Mouse (Mus musculus): ENCODE data around the gene Clcf1. TPM values are rescaled to one million over a fixed set of nuclear protein-coding genes. Genes with fewer than 3 reads are reported as not detected.
A peak's percentile ranks its signal among the peaks of the same experiment; 100 is the strongest.

The Clcf1 gene
- polyA plus RNA-seq, 1 experiment from 2014 or later: 2.4 TPM

GRCm38 (mm10) chr19:4170723-4171392, 43.2 kb upstream of the Clcf1 start:
- WGBS: 97% methylated on average over 10 of the region's 10 CpGs
- H3K4me2 ChIP-seq (replicated peaks; ENCODE audit: low read depth): no peak overlapping the region
- no peak for TF ChIP-seq CTCF (IDR thresholded peaks at IDR 0.05; ENCODE audit: low read depth)
- H3K9me3 ChIP-seq (ENCODE audit: control insufficient read depth): no peaks in the 10 kb centered on the region
- H3K27ac ChIP-seq (ENCODE audit: low read depth, low read length): no peak overlapping the region
- no peak overlapping the region for H3K4me3 ChIP-seq (ENCODE audit: low read depth, low read length)
- ATAC-seq: no peak
- H3K36me3 ChIP-seq (ENCODE audit: control insufficient read depth, insufficient read depth): no peaks in the 10 kb centered on the region
- no peak overlapping the region for H3K9ac ChIP-seq (ENCODE audit: low read depth, low read length)
- peaks cover 9% of the 10 kb centered on the region; the same call in 1 of the 2 replicates for H3K4me1 ChIP-seq (replicated peaks; ENCODE audit: control insufficient read depth, insufficient read depth, low read length)
- H3K27me3 ChIP-seq (replicated peaks; ENCODE audit: control insufficient read depth, insufficient read depth, low read length): no peaks in the 10 kb centered on the region

DNA sequence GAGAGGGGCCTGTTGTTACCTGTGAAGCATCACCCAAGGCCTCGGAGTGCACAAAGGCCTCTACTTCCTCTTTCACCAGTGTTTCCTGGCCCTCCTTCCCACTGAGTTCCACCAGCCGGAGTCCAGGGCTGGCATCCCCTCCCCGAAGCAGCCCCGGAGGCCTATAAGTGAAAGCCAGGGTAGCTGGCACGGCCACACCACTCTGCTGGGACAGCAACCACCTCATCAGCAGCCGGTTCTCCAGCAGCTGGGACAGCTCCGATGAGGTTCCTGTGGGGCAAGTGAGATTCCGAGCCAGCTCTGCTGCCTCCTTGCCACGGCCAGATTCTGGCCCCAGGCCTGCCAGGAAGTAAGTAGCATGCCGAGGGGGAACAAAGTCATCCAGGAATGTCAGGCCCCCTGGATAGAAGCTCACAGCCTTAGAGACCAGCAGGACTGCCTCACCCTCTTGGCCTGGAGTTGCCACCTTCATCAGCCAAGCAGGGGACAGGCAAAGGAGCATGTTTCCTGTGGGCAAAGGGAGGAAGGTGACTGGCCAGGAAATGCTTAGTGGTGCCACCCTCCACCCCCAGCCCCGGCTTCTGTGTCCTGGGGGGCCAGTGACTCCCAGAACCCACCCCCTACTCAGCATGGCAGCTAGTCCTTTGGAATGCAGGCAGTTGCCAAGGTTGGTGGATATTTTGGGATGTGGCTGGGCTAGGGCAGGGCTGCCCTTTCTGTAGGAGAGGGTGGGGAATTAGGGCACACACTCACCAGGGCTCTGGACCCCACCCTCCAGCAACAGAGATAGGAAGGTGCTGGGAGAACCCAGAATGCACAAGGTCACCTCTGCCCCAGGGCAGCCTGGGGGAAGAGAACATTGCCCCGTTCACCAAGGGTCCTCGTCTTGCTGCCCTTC, 42.4 kb upstream of the Clcf1 start:
- no peak for TF ChIP-seq CTCF (IDR thresholded peaks at IDR 0.05; ENCODE audit: low read depth)
- no peak for ATAC-seq
- Histone ChIP-seq H3K4me1 (replicated peaks; ENCODE audit: control insufficient read depth, insufficient read depth, low read length) (peaks cover 9% of the 10 kb centered on the region; the same call in 1 of the 2 replicates), H3K9ac (ENCODE audit: low read depth, low read length) (no peak overlapping the region), H3K4me2 (replicated peaks; ENCODE audit: low read depth) (no peak overlapping the region), H3K27me3 (replicated peaks; ENCODE audit: control insufficient read depth, insufficient read depth, low read length) (no peaks in the 10 kb centered on the region), H3K9me3 (ENCODE audit: control insufficient read depth) (no peaks in the 10 kb centered on the region), H3K27ac (ENCODE audit: low read depth, low read length) (no peak overlapping the region), H3K4me3 (ENCODE audit: low read depth, low read length) (no peak overlapping the region), H3K36me3 (ENCODE audit: control insufficient read depth, insufficient read depth) (no peaks in the 10 kb centered on the region)
- 66% methylated on average over 13 of the region's 13 CpGs for WGBS

DNA sequence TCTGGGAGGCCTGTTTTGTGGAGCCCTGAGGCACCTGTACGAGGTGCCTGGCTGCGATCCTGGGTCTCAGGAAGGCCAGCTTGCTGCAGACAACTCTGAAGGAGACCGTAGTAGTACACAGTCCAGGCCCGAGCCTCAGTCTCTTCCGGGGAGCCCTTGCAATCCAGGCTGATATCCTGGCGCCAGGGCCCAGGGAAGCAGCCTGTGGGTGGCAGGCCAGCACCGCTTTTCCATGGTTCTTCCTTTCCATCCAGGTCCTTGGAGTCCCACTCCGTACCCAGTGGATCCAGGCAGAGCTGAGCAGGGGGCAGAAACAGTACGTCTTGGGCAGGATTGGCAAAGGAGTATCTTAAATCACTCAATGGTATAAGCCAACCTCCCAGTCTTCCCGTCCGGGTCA, 41.1 kb upstream of the Clcf1 start:
- Histone ChIP-seq H3K36me3 (ENCODE audit: control insufficient read depth, insufficient read depth) (no peaks in the 10 kb centered on the region), H3K9me3 (ENCODE audit: control insufficient read depth) (no peaks in the 10 kb centered on the region), H3K27me3 (replicated peaks; ENCODE audit: control insufficient read depth, insufficient read depth, low read length) (no peaks in the 10 kb centered on the region), H3K4me2 (replicated peaks; ENCODE audit: low read depth) (no peak overlapping the region), H3K4me1 (replicated peaks; ENCODE audit: control insufficient read depth, insufficient read depth, low read length) (peaks cover 9% of the 10 kb centered on the region; the same call in 1 of the 2 replicates), H3K9ac (ENCODE audit: low read depth, low read length) (no peak overlapping the region), H3K27ac (ENCODE audit: low read depth, low read length) (no peak overlapping the region), H3K4me3 (ENCODE audit: low read depth, low read length) (no peak overlapping the region)
- ATAC-seq: no peak
- 74% methylated on average over 11 of the region's 11 CpGs for WGBS
- peak; percentile 24 for TF ChIP-seq CTCF (IDR thresholded peaks at IDR 0.05; ENCODE audit: low read depth)

DNA sequence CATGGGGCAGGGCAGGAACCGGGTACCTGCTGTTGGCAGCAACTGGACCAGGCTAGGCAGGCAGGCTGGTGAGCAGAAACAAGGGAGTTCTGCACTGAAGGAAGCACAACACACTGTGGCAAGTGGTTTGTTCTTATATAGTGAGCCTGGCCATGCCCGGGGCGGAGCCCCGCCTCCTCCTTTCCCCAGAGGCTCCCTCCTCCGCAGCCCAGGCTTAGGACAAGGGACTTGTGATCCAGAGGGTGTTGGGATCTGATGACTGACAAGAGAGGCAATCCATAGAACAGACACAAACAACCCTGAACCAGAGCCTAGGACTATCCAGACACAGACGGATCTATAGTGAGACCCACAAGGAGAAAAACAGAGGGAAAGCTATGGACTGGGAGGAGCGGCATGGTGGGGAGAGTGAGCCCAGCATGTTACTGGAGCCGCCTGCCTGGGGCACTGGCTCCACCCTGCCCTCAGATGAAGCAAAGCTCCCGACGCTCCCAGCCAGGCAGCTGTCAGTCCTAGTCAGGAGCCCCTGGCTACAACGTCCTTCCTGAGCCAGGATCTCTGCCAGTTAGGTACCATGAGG, 38.6 kb upstream of the Clcf1 start, which contains the start of gene Carns1:
Carns1 (minus strand) TSS at position 112 of the 580 bp plus-strand sequence.
- ATAC-seq: peak; percentile 31; the same call in 1 of the 2 replicates
- Histone ChIP-seq H3K9me3 (ENCODE audit: control insufficient read depth) (no peaks in the 10 kb centered on the region), H3K4me1 (replicated peaks; ENCODE audit: control insufficient read depth, insufficient read depth, low read length) (0 out of 2 replicates have a peak, but pooled peaks cover 5% of the 10 kb centered on the region), H3K36me3 (ENCODE audit: control insufficient read depth, insufficient read depth) (no peaks in the 10 kb centered on the region), H3K27me3 (replicated peaks; ENCODE audit: control insufficient read depth, insufficient read depth, low read length) (no peaks in the 10 kb centered on the region), H3K9ac (ENCODE audit: low read depth, low read length) (peak within 1 kb of the TSS; percentile 17; the same call in 1 of the 2 replicates), H3K4me3 (ENCODE audit: low read depth, low read length) (no peak within 1 kb of the TSS), H3K27ac (ENCODE audit: low read depth, low read length) (no peak within 1 kb of the TSS; the same call in 1 of the 2 replicates), H3K4me2 (replicated peaks; ENCODE audit: low read depth) (peak within 1 kb of the TSS; percentile 49)
- WGBS: 6% methylated on average over 11 of the region's 11 CpGs
- TF ChIP-seq CTCF (IDR thresholded peaks at IDR 0.05; ENCODE audit: low read depth): no peak

DNA sequence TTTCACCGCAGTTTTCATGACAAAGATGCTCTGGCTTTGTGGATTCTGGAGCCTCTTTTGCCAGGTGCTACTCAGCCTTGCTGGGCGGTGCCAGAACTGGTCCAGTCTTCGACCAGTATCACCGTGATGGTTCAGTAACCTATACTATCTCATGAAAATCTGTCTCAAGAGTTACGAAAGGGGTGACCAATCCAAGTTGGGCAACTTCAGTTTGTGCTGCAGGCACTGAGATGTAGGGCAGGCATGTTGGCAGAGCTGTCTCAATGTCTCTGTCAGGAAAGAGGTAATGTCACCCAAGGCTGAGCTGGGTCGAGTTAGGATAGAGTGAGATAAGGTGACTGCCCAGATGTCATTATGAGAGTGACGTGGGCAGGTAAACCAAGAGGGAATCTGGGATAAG, 33.6 kb upstream of the Clcf1 start:
- Histone ChIP-seq H3K9me3 (ENCODE audit: control insufficient read depth) (no peaks in the 10 kb centered on the region), H3K4me1 (replicated peaks; ENCODE audit: control insufficient read depth, insufficient read depth, low read length) (0 out of 2 replicates have a peak, but pooled peaks cover 3% of the 10 kb centered on the region), H3K4me2 (replicated peaks; ENCODE audit: low read depth) (no peak overlapping the region), H3K9ac (ENCODE audit: low read depth, low read length) (no peak overlapping the region), H3K27me3 (replicated peaks; ENCODE audit: control insufficient read depth, insufficient read depth, low read length) (no peaks in the 10 kb centered on the region), H3K4me3 (ENCODE audit: low read depth, low read length) (no peak overlapping the region), H3K27ac (ENCODE audit: low read depth, low read length) (no peak overlapping the region), H3K36me3 (ENCODE audit: control insufficient read depth, insufficient read depth) (no peaks in the 10 kb centered on the region)
- TF ChIP-seq CTCF (IDR thresholded peaks at IDR 0.05; ENCODE audit: low read depth): no peak
- 81% methylated on average over 7 of the region's 7 CpGs for WGBS
- ATAC-seq: no peak

DNA sequence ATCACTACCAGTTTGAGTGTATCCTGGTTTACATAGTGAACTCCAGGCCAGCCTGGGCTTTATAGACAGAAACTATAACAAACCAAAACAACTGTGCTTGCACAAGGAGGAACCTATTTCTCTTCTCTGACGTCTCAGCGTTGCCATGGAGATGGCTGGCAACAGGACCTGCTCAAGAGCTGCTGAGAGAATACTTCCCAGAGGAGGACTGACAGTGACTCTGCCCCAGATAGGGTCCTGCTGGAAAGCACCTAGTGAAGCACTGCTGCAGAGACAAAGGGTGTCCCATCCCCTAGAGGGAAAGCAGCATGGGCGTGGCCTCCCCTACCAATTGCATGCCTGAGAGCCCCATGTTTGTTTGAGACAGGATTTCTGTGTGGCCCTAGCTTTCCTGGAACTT, 32.1 kb upstream of the Clcf1 start:
- peak; percentile 22; the same call in 1 of the 2 replicates for ATAC-seq
- 35% methylated on average over 3 of the region's 3 CpGs for WGBS

More for the DNA sequence above, 32.1 kb upstream of the Clcf1 start:
- H3K4me3 ChIP-seq (ENCODE audit: low read depth, low read length): no peak overlapping the region
- H3K27me3 ChIP-seq (replicated peaks; ENCODE audit: control insufficient read depth, insufficient read depth, low read length): no peaks in the 10 kb centered on the region
- H3K9me3 ChIP-seq (ENCODE audit: control insufficient read depth): no peaks in the 10 kb centered on the region
- no peaks in the 10 kb centered on the region for H3K4me1 ChIP-seq (replicated peaks; ENCODE audit: control insufficient read depth, insufficient read depth, low read length)
- TF ChIP-seq CTCF (IDR thresholded peaks at IDR 0.05; ENCODE audit: low read depth): no peak
- no peak overlapping the region for H3K27ac ChIP-seq (ENCODE audit: low read depth, low read length)
- H3K4me2 ChIP-seq (replicated peaks; ENCODE audit: low read depth): no peak overlapping the region
- no peaks in the 10 kb centered on the region for H3K36me3 ChIP-seq (ENCODE audit: control insufficient read depth, insufficient read depth)
- H3K9ac ChIP-seq (ENCODE audit: low read depth, low read length): no peak overlapping the region

All from intestine, postnatal 0 days (tissue).